Mouse (Mus musculus): ENCODE results near the gene Xpot. TPM values are rescaled to one million over a fixed set of nuclear protein-coding genes. Genes with fewer than 3 reads are reported as not detected.
A peak's percentile ranks its signal among the peaks of the same experiment; 100 is the strongest.

The Xpot gene
- polyA plus RNA-seq, 1 experiment from 2014 or later = 28.1 TPM

- Histone ChIP-seq H3K4me2 (no peak overlapping the region), H3K9ac (no peak overlapping the region), H3K4me3 (replicated peaks) (no peak overlapping the region), H3K27me3 (no peaks in the 10 kb centered on the region), H3K36me3 (replicated peaks) (peaks cover 67% of the 10 kb centered on the region), H3K4me1 (replicated peaks) (peaks cover 35% of the 10 kb centered on the region), H3K9me3 (replicated peaks) (0 out of 2 replicates have a peak, but pooled peaks cover 4% of the 10 kb centered on the region), H3K27ac (replicated peaks) (peak overlapping the region; percentile 95; the same call in 1 of the 2 replicates)
- ATAC-seq (ENCODE audit: insufficient read depth) = no peak
- 86% methylated on average over 3 of the region's 3 CpGs for WGBS (ENCODE audit: insufficient replicate concordance)
Observed at GRCm38 (mm10) chr10:121571031-121571430, 55.1 kb downstream of the Xpot start.

DNA sequence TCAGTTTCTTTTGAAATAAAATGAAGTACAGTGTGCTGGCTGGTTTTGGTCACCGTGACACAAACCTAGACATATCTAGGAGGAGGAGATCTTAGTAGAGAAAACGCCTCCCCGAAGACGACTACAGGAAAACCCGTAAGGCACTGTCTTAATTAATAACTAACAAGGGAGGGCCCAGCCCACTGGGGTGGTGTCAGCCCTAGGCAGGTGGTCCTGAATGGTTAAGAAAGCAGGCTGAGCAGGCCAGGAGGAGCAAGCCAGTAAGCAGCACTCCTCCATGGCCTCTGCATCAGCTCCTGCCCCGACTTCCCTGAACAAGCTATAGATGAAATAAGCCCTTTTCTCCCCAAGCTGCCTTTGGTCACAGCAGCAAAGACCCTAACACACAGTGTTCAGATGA is 56.3 kb downstream of the Xpot start:
- peak overlapping the region; percentile 95 for H3K27ac ChIP-seq (replicated peaks)
- H3K36me3 ChIP-seq (replicated peaks) = peaks cover 67% of the 10 kb centered on the region
- H3K4me2 ChIP-seq = peak overlapping the region; percentile 60
- no peak for ATAC-seq (ENCODE audit: insufficient read depth)
- H3K9ac ChIP-seq = no peak overlapping the region
- no peaks in the 10 kb centered on the region for H3K27me3 ChIP-seq
- WGBS (ENCODE audit: insufficient replicate concordance) = 69% methylated on average over 6 of the region's 6 CpGs
- H3K9me3 ChIP-seq (replicated peaks) = 0 out of 2 replicates have a peak, but pooled peaks cover 4% of the 10 kb centered on the region
- no peak overlapping the region for H3K4me3 ChIP-seq (replicated peaks)
- peaks cover 40% of the 10 kb centered on the region for H3K4me1 ChIP-seq (replicated peaks)

DNA sequence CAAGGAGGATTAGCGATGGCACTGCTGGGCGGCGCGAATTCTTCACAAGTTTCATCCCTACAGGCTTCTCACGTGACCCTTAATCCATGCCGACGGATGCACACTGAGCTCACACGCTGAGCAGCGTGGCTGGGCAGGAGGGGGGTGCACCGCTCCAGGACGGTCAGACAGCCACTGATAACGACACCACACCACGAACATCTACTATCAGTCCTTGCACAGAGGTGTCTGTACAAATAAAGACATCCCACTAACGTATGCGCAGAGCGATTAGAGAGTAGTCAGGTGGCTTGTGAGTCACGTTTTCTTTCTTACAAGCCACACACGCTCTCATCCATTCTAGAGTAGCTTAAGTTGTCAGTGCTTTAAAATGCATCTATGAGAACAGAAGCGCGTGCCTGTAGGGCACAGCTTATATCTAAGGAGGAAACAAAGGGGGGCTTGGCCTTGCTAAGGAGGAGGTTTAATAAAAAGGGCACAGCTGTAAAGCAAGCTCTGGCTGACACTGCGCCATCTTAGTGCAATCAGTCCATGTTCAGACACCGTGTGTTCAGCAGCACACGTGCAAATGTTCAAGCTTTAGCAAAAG is 57.0 kb downstream of the Xpot start:
- Histone ChIP-seq H3K27me3 (no peaks in the 10 kb centered on the region), H3K36me3 (replicated peaks) (peaks cover 67% of the 10 kb centered on the region), H3K9me3 (replicated peaks) (0 out of 2 replicates have a peak, but pooled peaks cover 4% of the 10 kb centered on the region), H3K4me1 (replicated peaks) (peaks cover 44% of the 10 kb centered on the region), H3K4me2 (peak overlapping the region; percentile 60), H3K9ac (peak overlapping the region; percentile 12; the same call in 1 of the 2 replicates), H3K27ac (replicated peaks) (peak overlapping the region; percentile 95), H3K4me3 (replicated peaks) (peak overlapping the region; percentile 20; the same call in 1 of the 2 replicates)
- WGBS (ENCODE audit: insufficient replicate concordance) = 16% methylated on average over 23 of the region's 23 CpGs
- ATAC-seq (ENCODE audit: insufficient read depth) = peak; percentile 100

DNA sequence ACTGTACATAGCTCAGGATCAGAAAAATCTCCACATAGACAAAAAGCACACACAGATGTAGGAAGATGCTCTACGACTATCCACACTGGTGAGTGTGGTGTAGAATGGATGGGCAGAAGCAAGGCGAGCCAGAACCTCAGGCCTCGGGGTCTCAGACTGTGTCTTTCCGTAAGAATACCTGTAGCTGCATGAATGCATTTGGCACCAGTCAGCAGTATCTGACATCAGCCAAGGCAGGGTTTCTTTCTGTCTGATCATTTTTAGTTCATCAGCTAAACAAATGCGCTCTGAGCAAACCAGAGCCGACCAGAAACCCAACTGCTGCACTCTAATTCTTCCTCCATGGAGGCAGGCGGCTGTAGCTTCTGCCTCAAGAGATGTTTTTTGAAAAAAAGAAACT is 57.6 kb downstream of the Xpot start:
- Histone ChIP-seq H3K27me3 (no peaks in the 10 kb centered on the region), H3K9me3 (replicated peaks) (0 out of 2 replicates have a peak, but pooled peaks cover 4% of the 10 kb centered on the region), H3K4me3 (replicated peaks) (peak overlapping the region; percentile 6; the same call in 1 of the 2 replicates), H3K4me2 (peak overlapping the region; percentile 60), H3K9ac (peak overlapping the region; percentile 12; the same call in 1 of the 2 replicates), H3K27ac (replicated peaks) (peak overlapping the region; percentile 95), H3K36me3 (replicated peaks) (peaks cover 70% of the 10 kb centered on the region), H3K4me1 (replicated peaks) (peaks cover 44% of the 10 kb centered on the region)
- 72% methylated on average over 7 of the region's 7 CpGs for WGBS (ENCODE audit: insufficient replicate concordance)
- no peak for ATAC-seq (ENCODE audit: insufficient read depth)

DNA sequence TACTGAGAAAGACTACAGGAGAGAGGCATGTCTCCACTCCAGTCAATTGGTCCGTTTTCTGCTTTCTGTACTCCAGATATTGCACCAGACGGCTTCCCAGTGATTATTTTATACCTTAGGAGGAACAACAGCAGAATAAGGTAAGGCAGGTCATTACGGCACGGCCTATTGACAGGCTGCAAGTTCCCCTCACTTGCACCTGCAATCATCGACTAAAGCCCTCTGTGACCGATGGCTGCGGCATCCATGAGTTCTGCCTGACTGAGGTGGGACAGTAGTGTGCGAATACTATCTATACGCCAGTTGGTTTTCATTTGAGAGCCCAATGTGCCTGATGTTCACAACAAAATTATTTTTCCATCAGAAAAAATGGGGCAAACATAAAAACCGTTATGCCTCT is 58.1 kb downstream of the Xpot start:
- Histone ChIP-seq H3K4me2 (peak overlapping the region; percentile 60), H3K27me3 (no peaks in the 10 kb centered on the region), H3K27ac (replicated peaks) (peak overlapping the region; percentile 95), H3K4me3 (replicated peaks) (no peak overlapping the region), H3K36me3 (replicated peaks) (peaks cover 75% of the 10 kb centered on the region), H3K9me3 (replicated peaks) (0 out of 2 replicates have a peak, but pooled peaks cover 4% of the 10 kb centered on the region), H3K4me1 (replicated peaks) (peaks cover 44% of the 10 kb centered on the region), H3K9ac (no peak overlapping the region)
- no peak for ATAC-seq (ENCODE audit: insufficient read depth)
- 88% methylated on average over 10 of the region's 10 CpGs for WGBS (ENCODE audit: insufficient replicate concordance)

- H3K4me3 ChIP-seq (replicated peaks) = no peak overlapping the region
- no peak overlapping the region for H3K4me2 ChIP-seq
- no peak overlapping the region; the same call in 1 of the 2 replicates for H3K27ac ChIP-seq (replicated peaks)
- no peak overlapping the region for H3K9ac ChIP-seq
- 66% methylated on average over 8 of the region's 8 CpGs for WGBS (ENCODE audit: insufficient replicate concordance)
- H3K4me1 ChIP-seq (replicated peaks) = peaks cover 26% of the 10 kb centered on the region
- ATAC-seq (ENCODE audit: insufficient read depth) = no peak
- no peaks in the 10 kb centered on the region for H3K9me3 ChIP-seq (replicated peaks)
- no peaks in the 10 kb centered on the region for H3K27me3 ChIP-seq
- H3K36me3 ChIP-seq (replicated peaks) = peaks cover 67% of the 10 kb centered on the region
Observed at GRCm38 (mm10) chr10:121564447-121564846, 61.7 kb downstream of the Xpot start.

- H3K9ac ChIP-seq = no peak overlapping the region
Observed at GRCm38 (mm10) chr10:121558231-121558630, 67.9 kb downstream of the Xpot start.

GRCm38 (mm10) chr10:121556263-121556662 is 69.9 kb downstream of the Xpot start:
- Histone ChIP-seq H3K27ac (replicated peaks) (no peak overlapping the region), H3K4me2 (no peak overlapping the region), H3K9me3 (replicated peaks) (no peaks in the 10 kb centered on the region), H3K4me3 (replicated peaks) (no peak overlapping the region), H3K9ac (no peak overlapping the region), H3K36me3 (replicated peaks) (peaks cover 85% of the 10 kb centered on the region), H3K4me1 (replicated peaks) (peaks cover 5% of the 10 kb centered on the region; the same call in 1 of the 2 replicates), H3K27me3 (no peaks in the 10 kb centered on the region)
- WGBS (ENCODE audit: insufficient replicate concordance) = 61% methylated on average over 6 of the region's 6 CpGs
- ATAC-seq (ENCODE audit: insufficient read depth) = peak; percentile 38; the same call in 1 of the 2 replicates

More at GRCm38 (mm10) chr10:121558231-121558630, 67.9 kb downstream of the Xpot start:
- H3K4me2 ChIP-seq = no peak overlapping the region
- peaks cover 81% of the 10 kb centered on the region for H3K36me3 ChIP-seq (replicated peaks)
- no peaks in the 10 kb centered on the region for H3K9me3 ChIP-seq (replicated peaks)
- H3K4me3 ChIP-seq (replicated peaks) = no peak overlapping the region
- no peak for ATAC-seq (ENCODE audit: insufficient read depth)
- WGBS (ENCODE audit: insufficient replicate concordance) = 73% methylated on average over 2 of the region's 2 CpGs
- no peaks in the 10 kb centered on the region for H3K27me3 ChIP-seq
- H3K4me1 ChIP-seq (replicated peaks) = peaks cover 5% of the 10 kb centered on the region; the same call in 1 of the 2 replicates
- no peak overlapping the region for H3K27ac ChIP-seq (replicated peaks)

DNA sequence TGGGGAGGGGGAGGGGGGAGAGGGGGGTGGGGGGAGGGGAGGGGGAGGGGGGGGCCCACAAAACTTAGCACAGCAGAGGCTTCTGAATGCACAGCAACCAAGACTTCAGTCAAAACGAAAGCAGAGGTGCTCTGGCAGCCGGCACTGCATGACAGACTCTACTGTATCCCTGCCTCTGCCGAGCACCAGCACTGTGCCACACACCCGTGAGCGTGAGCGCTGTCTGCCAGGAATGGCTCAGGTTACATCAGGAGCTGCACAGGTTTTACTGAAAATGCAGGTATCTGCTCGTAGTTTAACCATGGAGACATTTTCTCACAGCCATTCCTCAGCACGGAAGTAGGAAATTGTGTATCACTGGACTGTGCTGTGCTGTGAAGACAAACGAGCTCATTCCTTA is 75.8 kb downstream of the Xpot start:
- H3K4me2 ChIP-seq = no peak overlapping the region
- no peaks in the 10 kb centered on the region for H3K4me1 ChIP-seq (replicated peaks)
- H3K9me3 ChIP-seq (replicated peaks) = no peaks in the 10 kb centered on the region
- H3K27me3 ChIP-seq = no peaks in the 10 kb centered on the region
- no peak for ATAC-seq (ENCODE audit: insufficient read depth)
- H3K36me3 ChIP-seq (replicated peaks) = peaks cover 95% of the 10 kb centered on the region
- no peak overlapping the region for H3K4me3 ChIP-seq (replicated peaks)
- 84% methylated on average over 9 of the region's 9 CpGs for WGBS (ENCODE audit: insufficient replicate concordance)
- H3K27ac ChIP-seq (replicated peaks) = no peak overlapping the region
- no peak overlapping the region for H3K9ac ChIP-seq

GRCm38 (mm10) chr10:121549670-121550069 is 76.5 kb downstream of the Xpot start:
- Histone ChIP-seq H3K4me2 (no peak overlapping the region), H3K27ac (replicated peaks) (no peak overlapping the region), H3K4me1 (replicated peaks) (no peaks in the 10 kb centered on the region), H3K36me3 (replicated peaks) (peaks cover 92% of the 10 kb centered on the region), H3K27me3 (no peaks in the 10 kb centered on the region), H3K4me3 (replicated peaks) (no peak overlapping the region), H3K9me3 (replicated peaks) (no peaks in the 10 kb centered on the region), H3K9ac (no peak overlapping the region)
- no peak for ATAC-seq (ENCODE audit: insufficient read depth)
- 67% methylated on average over 5 of the region's 5 CpGs for WGBS (ENCODE audit: insufficient replicate concordance)

DNA sequence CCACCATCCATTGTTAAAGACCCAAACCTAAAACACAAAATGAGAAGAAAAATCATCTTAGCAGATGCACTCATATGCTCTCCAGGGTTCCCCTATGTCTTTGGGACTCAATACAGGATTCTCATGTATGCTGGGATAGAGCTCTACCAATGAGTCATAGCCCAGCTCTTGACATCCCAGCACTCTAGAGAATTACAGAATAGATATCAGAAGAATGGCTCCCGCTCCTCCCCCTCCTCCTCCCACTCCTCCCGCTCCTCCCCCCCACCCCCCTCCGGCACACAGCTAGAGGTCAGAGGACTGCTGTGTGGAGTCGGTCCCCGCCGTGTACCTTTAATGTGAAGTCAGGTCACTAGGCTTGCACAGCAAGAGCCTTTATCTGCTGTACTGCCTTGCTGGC is 79.0 kb downstream of the Xpot start:
- ATAC-seq (ENCODE audit: insufficient read depth) = no peak

More for the DNA sequence above, 79.0 kb downstream of the Xpot start:
- Histone ChIP-seq H3K27me3 (no peaks in the 10 kb centered on the region), H3K4me2 (no peak overlapping the region), H3K36me3 (replicated peaks) (peaks cover 70% of the 10 kb centered on the region), H3K9me3 (replicated peaks) (no peaks in the 10 kb centered on the region), H3K4me3 (replicated peaks) (no peak overlapping the region), H3K27ac (replicated peaks) (no peak overlapping the region), H3K9ac (no peak overlapping the region), H3K4me1 (replicated peaks) (no peaks in the 10 kb centered on the region)
- WGBS (ENCODE audit: insufficient replicate concordance) = 72% methylated on average over 6 of the region's 6 CpGs
